Mouse (Mus musculus) induced T-regulatory cell, adult 2 months (primary cell): Measurements from ENCODE around the gene Kcne1l.

Experiments used
- DNase-seq: peaks from one replicate; pipeline ENCODE4 v3.0.0-alpha.2; 2012; ENCODE audit warnings: low read depth

The Kcne1l gene

DNA sequence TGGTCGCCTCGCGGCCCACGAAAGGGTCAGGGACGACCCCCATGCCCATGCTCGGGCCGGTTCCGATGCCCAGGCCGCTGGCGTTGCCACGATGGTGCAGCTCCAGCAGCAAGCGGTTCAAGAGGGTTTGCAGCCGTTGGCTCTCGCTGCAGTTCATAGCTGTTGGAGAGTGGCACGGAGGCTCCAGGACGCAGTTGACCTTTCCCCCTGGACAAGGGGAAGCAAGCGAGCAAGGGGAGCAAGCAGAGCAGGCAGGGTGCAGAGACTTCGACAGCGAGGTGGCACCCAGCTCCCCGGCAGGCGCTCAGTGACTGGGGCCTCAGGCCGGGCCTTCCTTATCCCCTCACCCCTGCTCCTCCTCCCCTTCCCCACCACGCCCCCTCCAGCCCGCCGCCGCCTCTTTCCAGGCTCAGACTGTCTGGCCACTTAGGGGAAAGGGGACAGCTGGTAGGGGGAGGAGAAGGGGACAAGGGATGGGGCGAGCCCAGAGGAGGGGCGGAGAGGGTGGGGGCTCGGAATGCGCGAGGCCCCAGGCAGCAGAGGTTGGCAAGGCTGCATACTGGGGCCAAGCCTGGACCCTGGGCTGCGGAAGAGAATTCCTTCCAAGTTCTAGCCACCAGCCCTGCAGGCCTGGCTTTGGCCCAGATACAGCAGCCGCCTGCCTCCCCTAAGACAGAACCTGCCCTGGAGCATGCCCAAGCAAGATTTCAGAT is at the start of gene Kcne1l:
Kcne1l (minus strand) TSS at position 426 of the 713 bp plus-strand sequence.
- DNase-seq = no peak

DNA sequence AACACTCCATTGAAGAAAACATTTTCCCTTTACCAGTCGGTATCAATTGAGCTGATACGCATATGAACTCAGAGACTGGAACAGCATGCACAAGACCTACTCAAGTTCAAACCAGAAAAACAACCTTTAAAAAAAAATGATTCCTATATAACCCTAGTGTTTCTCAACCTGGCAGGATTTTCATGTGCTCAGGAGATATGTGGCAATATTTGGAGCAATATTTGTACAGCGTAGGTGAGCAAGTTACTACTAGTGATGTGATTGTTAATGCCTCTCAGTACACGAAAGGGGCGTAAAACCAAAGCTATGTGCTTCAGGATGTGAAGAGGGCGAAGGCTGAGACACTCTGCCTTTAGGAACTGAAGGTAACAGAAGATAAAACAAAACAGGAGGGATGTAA is 30.1 kb upstream of the Kcne1l start:
- DNase-seq = no peak

DNA sequence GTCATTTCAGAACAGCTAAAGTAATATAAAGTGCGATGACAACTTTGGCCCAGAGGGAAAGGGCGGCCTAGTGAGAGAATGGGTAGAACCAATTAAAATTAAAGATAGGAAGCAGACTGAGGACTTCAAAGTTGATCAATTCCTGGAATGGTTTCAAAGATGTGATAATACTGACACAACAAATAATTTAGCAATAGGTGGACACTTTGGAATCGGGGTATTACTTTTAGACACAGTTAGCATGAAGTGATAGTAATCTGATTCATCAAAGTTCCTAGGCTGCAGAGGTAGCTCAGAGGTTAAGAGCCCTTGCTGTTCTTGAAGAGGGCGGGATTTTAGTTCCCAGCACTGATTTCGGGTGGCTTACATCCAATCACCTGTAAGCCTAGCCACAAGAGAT is 29.4 kb upstream of the Kcne1l start:
- no peak for DNase-seq

DNA sequence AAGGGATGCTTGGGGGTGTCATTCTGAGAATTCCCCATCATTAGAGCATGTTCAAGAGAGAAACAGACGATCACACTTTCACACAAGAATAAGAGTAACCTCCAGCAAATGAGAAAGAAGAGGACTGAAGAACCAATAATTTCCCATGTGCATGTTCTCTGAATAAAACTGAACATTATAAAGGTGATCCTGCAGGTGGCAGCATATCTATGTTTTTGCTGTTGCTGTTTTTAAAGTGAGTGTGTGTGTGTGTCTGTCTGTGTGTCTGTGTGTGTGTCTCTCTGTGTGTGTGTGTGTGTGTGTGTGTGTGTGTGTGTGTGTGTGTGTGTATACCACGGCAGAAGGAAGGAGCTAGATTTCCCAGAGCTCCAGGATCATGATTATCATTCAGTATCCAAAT is 19.7 kb upstream of the Kcne1l start:
- DNase-seq = peak; percentile 8

DNA sequence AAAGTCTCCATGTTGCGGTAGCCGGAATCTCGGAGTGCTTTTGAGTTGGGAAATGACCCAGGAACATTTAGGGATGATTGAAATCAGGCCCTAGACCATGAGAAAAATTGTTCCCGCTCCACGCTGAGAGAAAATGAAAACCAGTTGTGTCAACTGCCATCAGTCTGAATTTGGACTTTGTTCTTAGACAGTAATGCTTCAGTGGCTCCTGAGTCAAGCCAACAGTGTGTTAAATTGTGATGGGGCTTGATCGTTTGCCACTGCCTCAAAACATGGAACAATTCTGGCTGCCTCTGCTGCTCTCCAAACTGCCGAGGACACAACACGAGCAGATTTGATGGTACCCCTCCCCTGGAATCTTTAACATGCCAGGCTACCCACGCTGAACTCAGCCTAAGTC is 10.0 kb upstream of the Kcne1l start:
- no peak for DNase-seq

DNA sequence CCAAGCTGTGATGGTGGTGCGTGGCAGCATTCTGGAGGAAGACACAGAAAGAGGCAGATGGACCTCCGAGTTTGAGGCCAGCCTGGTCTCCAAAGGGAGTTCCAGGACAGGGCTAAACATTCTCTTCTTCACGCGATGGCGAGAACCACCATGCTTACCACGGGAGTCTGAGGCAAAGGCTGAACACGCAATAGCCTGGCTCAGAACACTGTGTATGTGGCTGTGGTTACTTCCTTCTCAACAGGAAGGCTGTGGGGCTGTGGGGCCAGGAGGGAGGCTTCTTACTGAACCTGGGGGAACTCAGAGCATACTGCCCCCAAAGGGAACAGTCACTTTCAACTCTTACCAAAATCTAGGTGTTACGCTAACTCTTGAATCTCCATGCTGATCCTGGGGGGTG is 9.2 kb upstream of the Kcne1l start:
- DNase-seq = no peak

DNA sequence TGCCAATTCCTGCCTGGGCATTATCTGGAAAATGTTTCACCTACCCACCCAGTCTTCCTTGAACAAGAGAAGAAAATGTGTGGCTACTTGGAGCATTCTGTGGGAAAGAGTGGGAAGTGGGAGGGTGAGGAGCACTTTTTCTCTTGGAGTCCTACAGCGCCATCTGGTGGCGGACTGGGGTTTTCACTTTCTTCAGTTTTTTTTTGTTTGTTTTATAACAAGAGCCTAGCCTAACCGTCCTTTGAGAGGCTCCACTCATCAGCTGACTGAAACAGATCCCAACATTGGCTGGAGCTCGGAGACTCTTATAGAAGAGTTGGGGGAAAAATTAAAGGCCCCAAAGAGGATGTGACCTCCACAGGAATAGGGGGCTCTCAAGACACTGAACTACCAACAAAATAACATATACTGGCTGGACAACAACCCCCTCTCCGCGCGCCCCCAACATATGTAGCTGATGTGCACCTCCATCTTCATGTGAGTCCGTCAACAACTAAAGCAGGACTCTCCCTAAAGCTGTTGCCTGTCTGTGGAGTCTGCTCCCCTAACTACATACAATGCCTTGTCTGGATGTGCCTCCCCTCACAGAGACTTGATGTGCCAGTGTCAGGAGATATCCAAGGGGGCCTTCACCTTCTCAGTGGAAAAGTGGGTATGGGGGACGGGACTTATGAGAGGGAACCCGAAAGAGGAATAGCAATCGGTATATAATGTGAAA is 8.4 kb upstream of the Kcne1l start:
- DNase-seq = peak; percentile 60

DNA sequence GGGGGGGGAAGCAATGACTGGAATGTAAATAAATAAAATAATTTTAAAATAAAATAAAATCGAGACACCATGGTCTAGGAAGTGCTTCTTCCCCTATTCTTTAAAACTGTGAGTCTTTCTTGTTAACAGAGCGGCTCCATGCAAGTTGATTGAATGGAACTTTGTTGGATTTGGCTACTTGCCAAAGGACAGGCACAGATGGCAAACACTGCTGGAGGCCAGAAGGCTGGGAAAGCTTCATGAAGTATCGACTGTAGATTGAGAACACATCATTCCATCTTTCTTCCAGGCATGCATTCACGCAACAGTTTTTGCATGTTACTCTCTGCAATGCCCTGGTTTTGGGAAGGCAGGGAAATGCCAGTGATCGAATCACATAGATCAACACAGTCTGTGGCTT is 4.3 kb upstream of the Kcne1l start:
- DNase-seq = no peak

DNA sequence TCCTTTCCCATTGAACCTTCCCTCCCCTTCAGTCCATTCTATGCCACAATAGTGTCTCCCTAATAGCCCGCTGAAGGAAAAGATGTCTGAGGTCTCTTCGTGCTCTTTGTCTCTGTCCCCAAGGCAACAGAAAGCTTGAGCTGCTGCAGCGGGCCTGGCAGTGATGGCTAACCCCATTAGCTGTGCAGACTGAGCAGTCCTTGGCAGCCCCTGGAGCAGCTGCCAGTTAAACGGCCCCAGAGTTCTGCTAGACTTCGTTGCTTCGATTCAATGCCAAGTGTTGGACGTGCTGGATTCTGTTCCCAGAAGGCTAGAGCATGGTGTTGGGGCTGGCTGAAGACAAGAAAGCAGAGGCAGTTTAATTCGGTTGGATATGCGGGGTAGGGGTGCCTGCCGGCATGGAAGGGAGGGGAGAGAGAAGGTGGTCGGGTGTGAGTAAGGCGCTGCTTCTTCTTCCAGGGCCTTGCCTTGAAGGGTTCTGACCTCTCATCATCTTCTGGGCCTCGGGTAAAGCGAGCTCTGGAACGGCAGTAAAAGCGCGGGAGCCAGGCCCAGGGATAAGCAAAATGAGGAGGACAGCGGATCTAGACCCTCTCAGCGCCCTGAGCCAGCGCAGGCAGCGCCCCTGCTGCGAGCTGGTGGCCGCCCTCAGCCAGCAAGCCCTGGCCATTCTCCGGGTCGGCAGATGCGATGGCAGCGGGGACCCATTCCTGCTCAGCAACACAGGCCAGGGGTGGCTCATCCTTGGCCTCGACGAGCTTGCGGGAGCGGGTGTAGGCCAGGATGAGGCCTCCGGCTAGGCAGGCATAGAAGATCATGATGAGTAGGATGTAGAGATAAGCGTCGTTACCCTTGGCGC is 855 bp downstream of the Kcne1l start:
- DNase-seq = no peak

DNA sequence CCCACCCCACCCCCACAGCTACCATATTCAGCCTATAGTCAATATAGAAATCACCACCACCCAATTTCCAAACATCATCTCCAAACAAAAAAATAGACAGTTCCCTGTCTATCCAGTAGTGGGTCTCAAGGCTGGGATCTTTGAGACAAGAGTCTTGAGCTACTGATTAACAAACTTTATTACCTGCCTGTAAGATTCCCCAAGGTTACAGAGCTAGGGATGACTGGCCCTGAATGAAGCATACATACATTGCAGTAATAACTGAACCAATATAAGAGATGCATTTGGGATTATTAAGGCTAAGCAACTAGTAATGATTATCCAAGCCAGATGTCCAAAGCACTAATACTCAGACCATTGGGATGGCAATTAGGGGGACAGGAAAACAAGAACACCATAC is 1.5 kb downstream of the Kcne1l start:
- no peak for DNase-seq

DNA sequence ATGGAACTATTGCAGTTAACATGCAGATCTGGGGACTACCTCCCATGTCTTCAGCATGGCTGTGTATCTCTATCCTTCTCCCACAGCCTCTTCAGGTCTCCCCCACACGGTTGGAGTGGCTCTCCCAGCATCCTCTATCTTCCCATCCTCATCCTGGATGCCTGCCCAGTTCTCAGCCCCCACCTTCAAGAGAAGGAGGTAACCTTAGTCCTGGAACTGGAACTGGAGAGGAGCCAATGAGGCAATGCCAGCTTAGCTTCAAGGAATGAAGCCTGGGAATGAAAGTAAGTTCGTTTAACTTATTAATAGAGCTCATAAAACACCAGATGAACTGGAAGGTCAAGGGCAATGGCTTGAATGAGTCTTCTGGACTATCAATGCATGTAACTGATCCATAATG is 2.6 kb downstream of the Kcne1l start:
- no peak for DNase-seq

DNA sequence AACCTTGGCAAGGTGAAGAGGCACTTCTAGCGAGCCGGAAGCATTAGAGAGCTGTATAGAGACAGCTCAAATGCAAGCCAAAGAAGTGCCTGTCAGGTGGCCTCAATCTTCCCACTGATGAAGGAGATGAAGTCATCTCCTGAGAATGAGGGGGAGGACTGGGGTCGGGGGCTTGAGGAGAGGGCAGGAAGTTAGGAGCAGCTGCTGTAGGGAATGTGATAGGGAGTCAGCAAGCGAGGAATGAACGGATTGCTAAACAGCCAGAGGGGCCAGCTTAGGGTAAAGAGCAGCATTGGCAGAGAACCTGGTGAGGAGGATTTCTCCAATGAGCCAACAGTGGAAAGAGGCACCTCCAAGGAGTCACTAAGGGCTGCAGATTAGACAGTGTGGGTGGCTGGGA is 20.2 kb downstream of the Kcne1l start:
- DNase-seq = no peak

DNA sequence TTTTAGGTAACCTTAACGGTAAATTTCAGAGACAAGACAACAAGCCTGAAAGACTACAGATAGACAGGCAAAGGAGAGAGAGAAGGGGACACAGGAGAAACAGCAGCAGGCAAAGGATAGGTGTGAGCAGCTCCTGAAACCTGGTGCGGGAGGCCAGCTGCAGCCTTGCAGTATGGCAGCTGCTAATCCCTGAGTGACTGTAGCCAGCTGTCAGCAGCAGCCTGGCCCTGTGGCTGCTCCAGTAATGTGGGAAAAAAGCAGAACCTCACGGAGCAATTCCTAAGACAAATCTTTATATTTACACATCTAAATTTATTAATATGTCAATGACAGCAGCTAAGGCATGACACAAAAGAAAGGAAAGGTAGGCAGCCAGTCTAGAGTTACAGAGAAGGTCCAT is 29.5 kb downstream of the Kcne1l start:
- DNase-seq = no peak

DNA sequence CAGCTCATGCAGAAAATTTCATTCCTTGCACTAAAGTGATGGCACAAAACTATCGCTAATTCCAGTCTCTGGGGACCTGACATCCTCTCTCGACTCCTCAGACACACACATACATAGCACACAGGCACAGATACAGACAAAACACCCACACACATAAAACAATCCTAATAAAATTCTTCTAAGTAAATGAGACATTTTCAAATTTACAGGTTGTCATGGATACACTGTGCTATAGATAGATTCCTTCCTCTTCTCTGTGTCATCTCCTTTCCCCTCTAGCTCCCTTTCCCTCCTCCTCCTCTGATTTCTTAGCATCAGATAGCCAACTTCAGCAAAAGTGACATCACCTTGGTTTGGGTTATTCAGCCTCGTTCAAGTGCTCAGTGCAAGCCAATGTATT is 30.1 kb downstream of the Kcne1l start:
- DNase-seq = no peak
